Mouse (Mus musculus): Measurements from ENCODE around the gene Parp4. TPM values are rescaled to one million over a fixed set of nuclear protein-coding genes. Genes with fewer than 3 reads are reported as not detected.

Gene Parp4
- total RNA-seq, 1 experiment from 2014 or later = 18.2 TPM

DNA sequence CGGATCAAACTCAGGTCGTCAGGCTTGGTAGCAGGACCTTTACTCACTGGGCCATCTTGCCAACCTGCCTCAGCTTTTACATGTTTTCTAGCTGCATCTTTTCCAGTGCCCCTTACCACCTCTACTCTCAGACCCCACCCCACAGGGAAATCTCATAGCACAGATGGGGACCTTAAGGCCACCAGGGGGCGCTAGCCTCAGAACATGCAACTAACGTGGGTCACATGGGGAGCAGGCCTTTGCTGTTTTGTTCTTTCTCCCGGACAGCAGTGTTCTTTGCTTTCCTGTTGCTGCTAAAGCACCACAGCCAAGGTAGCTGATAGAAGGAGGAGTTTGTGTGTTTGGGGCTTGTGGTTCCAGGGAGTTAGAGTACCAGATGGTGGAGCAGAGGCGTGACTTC, 23.3 kb downstream of the Parp4 start:
- peak; percentile 47; the same call in 1 of the 2 replicates for ATAC-seq (replicated peaks; ENCODE audit: insufficient number of reproducible peaks, low FRiP score, low TSS enrichment, poor library complexity, severe bottlenecking)

GRCm38 (mm10) chr14:56602069-56602468, 26.6 kb downstream of the Parp4 start:
- no peak for ATAC-seq (replicated peaks; ENCODE audit: insufficient number of reproducible peaks, low FRiP score, low TSS enrichment, poor library complexity, severe bottlenecking)

DNA sequence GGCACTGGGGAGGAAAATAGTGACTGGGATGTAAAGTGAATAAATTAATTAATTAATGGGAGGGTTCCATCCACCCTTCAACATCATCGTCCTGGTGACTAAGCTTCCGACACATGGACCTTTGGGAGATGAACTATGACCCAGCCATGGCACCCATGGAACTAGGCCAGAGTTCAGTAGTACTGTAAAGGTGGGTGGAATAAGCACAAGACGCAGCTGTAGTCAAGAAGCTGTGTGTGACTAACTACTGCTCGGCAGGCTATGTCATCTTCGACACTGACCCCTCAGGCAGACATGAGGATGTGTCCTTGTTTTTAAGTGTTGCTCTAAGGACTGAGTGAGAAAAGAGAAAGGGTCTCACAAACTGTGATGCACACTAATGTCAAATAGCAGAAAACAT, 29.0 kb downstream of the Parp4 start:
- ATAC-seq (replicated peaks; ENCODE audit: insufficient number of reproducible peaks, low FRiP score, low TSS enrichment, poor library complexity, severe bottlenecking) = no peak

GRCm38 (mm10) chr14:56605136-56605535, 29.7 kb downstream of the Parp4 start:
- ATAC-seq (replicated peaks; ENCODE audit: insufficient number of reproducible peaks, low FRiP score, low TSS enrichment, poor library complexity, severe bottlenecking) = no peak

DNA sequence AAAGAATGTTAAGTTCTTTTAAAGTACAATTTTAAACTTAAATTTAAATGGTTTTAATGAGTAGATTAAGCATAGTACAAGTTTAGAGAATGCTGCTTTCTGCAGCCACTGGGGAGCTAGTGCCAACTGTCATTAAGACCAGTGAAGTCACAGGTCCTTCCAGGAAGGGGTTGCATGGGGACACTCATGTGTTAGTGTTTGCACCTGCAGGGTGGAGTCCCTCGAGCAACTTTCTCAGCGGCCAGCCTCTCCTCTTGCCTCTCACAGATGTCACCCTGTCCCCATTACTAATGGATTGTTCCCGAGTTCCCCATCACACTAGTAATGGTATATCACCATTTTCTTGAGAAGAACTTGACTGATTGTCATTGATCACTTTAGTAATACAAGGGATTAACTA, 37.8 kb downstream of the Parp4 start:
- ATAC-seq (replicated peaks; ENCODE audit: insufficient number of reproducible peaks, low FRiP score, low TSS enrichment, poor library complexity, severe bottlenecking) = no peak

GRCm38 (mm10) chr14:56617470-56617869, 42.1 kb downstream of the Parp4 start:
- ATAC-seq (replicated peaks; ENCODE audit: insufficient number of reproducible peaks, low FRiP score, low TSS enrichment, poor library complexity, severe bottlenecking) = no peak

GRCm38 (mm10) chr14:56620425-56620824, 45.0 kb downstream of the Parp4 start:
- ATAC-seq (replicated peaks; ENCODE audit: insufficient number of reproducible peaks, low FRiP score, low TSS enrichment, poor library complexity, severe bottlenecking) = no peak

DNA sequence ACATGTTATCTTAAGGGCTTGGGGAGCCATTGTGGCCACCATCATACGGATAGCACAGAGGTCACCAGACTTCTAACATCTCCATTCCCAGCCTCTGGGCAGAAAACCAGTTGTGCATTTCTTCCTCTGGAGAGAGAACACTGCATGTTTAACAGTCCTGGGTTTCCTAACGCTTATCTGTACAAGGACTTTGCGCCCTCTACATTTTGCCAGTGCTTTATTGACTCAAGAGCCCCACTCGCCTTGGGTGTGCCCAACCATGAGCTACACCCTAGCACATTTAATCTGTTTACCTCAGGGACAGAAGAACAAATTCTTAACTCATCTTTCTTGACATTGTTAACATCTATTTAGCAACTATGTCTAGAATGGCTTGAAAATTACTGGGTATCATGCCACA, 50.8 kb downstream of the Parp4 start:
- no peak for ATAC-seq (replicated peaks; ENCODE audit: insufficient number of reproducible peaks, low FRiP score, low TSS enrichment, poor library complexity, severe bottlenecking)

- ATAC-seq (replicated peaks; ENCODE audit: insufficient number of reproducible peaks, low FRiP score, low TSS enrichment, poor library complexity, severe bottlenecking) = no peak
These were observed 52.9 kb downstream of the Parp4 start for GRCm38 (mm10) chr14:56628336-56628735.

- ATAC-seq (replicated peaks; ENCODE audit: insufficient number of reproducible peaks, low FRiP score, low TSS enrichment, poor library complexity, severe bottlenecking) = no peak
These were observed 55.7 kb downstream of the Parp4 start for GRCm38 (mm10) chr14:56631109-56631508.

- no peak for ATAC-seq (replicated peaks; ENCODE audit: insufficient number of reproducible peaks, low FRiP score, low TSS enrichment, poor library complexity, severe bottlenecking)
These were observed 71.8 kb downstream of the Parp4 start for GRCm38 (mm10) chr14:56647206-56647605.

DNA sequence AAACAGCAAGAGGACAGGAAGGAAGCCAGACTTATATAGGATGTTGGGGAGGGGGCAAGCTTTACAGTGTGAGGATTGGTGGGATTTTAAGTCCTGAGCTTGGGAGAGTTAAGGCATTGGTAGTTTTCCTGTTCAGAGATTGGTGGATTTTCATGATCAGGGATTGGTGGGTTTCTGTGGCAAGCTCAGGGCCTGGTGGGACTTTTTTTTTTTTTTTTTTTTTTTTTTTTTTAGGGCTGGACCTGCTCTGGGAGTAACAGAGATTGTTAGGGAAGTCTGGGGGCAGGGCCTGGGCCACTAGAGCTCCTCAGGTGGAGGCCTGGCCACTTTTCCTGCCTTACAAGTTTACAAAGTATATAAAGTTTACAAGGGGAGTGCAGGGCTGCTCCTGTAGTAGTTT, 74.0 kb downstream of the Parp4 start:
- no peak for ATAC-seq (replicated peaks; ENCODE audit: insufficient number of reproducible peaks, low FRiP score, low TSS enrichment, poor library complexity, severe bottlenecking)

- no peak for ATAC-seq (replicated peaks; ENCODE audit: insufficient number of reproducible peaks, low FRiP score, low TSS enrichment, poor library complexity, severe bottlenecking)
These were observed 90.2 kb downstream of the Parp4 start for GRCm38 (mm10) chr14:56665651-56666050.

DNA sequence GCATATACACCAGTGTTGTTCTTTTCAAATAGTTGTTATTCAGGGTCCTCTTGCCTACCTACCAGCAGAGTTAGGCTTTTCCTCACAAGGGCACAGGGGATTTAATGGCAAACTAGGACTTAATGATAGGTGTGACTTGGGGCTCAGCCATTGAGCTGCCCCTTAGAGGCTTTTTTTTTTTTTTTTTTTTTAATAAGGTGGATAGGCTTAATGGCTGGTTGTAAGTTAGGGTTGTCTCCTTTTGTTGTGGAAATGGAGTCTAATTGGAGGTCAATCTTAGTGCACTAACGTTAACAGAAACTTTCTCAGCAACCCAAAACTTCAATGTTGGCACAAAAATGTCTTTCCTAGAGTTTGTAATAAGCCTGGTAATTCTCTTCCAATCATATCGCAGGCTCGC, 91.5 kb downstream of the Parp4 start:
- no peak for ATAC-seq (replicated peaks; ENCODE audit: insufficient number of reproducible peaks, low FRiP score, low TSS enrichment, poor library complexity, severe bottlenecking)

GRCm38 (mm10) chr14:56667969-56668802, 92.8 kb downstream of the Parp4 start, which contains the start of gene Mphosph8:
Gene Mphosph8 (plus strand): TSS chr14:56668248.
- ATAC-seq (replicated peaks; ENCODE audit: insufficient number of reproducible peaks, low FRiP score, low TSS enrichment, poor library complexity, severe bottlenecking) = peak; percentile 100

DNA sequence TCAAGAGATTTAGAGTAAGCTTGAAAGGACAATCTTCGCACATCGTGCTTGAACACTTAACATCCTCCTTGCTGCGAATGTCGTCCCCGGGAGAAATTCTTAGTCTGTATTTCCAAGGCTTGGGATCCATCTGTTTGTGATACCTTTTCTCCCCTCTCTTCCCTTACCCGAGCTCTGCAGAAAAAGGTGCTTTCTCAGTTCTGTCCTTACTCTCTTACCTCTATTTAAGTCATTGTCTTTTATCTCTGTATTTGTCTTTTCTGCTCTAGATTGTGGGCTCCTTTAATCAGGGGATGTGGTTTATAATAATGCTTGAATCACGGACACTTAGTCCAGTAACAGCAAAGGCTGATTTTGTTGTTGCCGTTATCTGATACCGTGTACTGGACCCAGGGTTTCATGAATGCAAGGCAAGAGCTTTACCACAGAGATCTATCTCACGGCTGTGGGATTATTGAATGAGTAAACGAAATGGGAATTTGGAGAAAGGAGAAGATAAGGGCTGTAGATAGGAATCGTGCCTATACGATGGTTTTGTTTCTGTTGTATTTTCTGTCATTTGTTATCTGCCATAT, 93.7 kb downstream of the Parp4 start:
- no peak for ATAC-seq (replicated peaks; ENCODE audit: insufficient number of reproducible peaks, low FRiP score, low TSS enrichment, poor library complexity, severe bottlenecking)

DNA sequence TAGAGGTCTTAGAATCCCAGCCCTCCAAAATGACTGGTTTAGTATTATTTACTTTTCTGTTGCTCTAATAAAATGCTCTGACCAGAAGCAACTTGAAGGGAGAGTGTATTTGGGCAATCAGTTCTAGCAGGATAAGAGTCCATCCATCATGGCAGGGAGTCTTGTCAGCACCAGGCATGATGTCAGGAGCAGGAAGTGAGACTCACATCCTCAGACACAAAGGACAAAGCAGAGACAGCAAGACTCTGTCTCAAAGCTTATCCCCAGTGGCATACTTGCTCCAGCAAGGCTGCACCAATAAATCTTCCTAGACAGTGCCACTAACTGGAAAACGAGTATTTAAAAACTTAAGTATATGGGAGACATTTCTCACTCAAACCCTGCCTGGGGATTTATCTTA, 110.0 kb downstream of the Parp4 start:
- no peak for ATAC-seq (replicated peaks; ENCODE audit: insufficient number of reproducible peaks, low FRiP score, low TSS enrichment, poor library complexity, severe bottlenecking)

DNA sequence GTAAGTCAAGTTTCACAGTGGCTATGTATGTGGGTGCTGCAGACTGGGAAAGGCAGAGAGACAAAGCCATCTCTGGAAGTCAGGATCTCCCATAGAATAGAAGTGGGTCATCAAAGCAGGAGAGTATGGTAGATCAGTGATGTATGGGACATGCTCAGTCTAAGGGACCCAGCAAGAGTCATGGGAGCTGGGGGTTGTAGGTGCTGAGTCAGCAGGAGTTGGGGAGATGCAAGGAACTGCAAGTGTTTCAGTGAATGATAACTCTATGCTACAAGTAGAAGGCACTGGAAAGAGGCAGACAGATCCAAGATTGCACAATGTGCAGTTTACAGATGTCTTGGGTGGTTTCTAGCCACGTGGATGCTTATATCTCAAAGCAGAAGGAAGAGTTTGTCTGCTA, 113.7 kb downstream of the Parp4 start:
- no peak for ATAC-seq (replicated peaks; ENCODE audit: insufficient number of reproducible peaks, low FRiP score, low TSS enrichment, poor library complexity, severe bottlenecking)

DNA sequence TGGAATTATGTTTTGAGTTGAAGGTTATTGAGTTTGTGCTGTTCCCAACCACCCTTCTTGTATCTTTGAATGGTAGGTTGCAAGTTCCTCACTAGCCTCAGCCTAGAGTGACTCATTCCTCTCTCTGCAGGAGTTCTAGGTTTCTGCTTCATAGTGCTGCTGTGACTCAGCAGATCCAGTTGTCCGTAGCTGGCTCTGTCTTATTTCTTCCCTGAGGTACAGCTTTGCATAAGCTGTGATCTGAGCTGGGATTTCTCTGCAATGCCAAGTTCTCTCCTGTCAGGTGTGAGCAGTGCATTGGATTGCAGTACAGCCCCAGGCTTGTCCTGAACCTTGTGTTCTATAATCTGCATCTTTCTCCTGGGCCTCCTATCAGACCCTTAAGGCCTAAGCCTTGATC, 114.3 kb downstream of the Parp4 start:
- no peak for ATAC-seq (replicated peaks; ENCODE audit: insufficient number of reproducible peaks, low FRiP score, low TSS enrichment, poor library complexity, severe bottlenecking)

DNA sequence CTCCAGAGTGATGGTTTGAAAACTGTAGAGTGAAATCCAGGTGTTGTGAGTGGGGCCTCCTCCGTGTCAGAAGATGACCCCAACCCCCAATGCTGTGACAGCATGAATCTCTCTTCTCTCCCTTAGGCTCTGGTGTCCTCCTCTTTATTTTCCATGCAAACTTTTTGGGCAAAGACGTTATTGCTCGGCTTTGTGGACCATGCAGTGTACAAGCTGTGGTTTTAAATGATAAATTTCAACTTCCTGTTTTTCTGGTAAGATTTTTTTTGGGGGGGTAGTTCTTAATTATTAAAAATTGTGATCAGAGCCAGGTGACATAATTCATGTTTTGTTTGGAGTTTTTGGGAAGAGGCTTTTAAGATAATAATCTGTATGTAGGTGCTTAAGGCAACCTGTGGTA, 120.1 kb downstream of the Parp4 start:
- no peak for ATAC-seq (replicated peaks; ENCODE audit: insufficient number of reproducible peaks, low FRiP score, low TSS enrichment, poor library complexity, severe bottlenecking)
